Mouse (Mus musculus): ENCODE data around the gene Cdk17.

DNA sequence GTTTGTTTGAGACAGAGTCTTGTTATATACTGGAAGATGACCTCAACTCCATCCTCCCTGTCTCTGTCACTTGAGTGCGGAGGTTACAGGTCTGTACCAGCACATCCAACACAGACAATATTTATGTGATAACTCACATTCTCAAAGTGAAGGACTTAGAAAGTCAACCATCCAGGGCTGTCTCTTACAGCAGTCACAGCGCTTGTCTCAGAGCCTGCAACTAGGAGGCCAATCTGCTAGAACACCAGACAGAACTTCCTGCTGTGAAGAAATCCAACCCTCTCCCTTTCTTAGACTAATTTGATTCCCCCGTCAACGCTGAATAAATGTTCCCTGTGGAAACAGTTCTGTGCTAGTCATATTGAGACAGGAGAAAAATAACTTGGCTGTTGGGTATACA lies 37.4 kb upstream of the Cdk17 start:
- TF ChIP-seq POLR2A (IDR thresholded peaks at IDR 0.05; ENCODE audit: low read depth, low read length) (no peak), CTCF (IDR thresholded peaks at IDR 0.05; ENCODE audit: extremely low read depth, insufficient read length, insufficient replicate concordance, low read depth, low read length) (no peak)

Measured in small intestine, adult 2 months (tissue).